Mouse (Mus musculus) limb, embryonic 11.5 days (tissue): ENCODE measurements around the gene Creb3l2. TPM values are rescaled to one million over a fixed set of nuclear protein-coding genes. Genes with fewer than 3 reads are reported as not detected.
A peak's percentile ranks its signal among the peaks of the same experiment; 100 is the strongest.

ENCODE experiments used
- ATAC-seq: fragments of 200-750 bp; cut with Nextera tagmentation; 2 replicates; pipeline ENCODE4 v1.8.0; 2017; ENCODE audit warnings: low read depth; ENCODE audit not compliant: insufficient number of reproducible peaks, low FRiP score, low TSS enrichment
- DNase-seq: peaks from one replicate; pipeline ENCODE4 v3.0.0-alpha.2; 2015; ENCODE audit warnings: low spot score
- H3K27ac ChIP-seq: fragments of 300-500 bp; sonication (generic); replicated peaks from 2 replicates; pipeline ENCODE4 v1.5.1; 2014; ENCODE audit warnings: low read depth, mild to moderate bottlenecking, low read length
- H3K27me3 ChIP-seq: fragments of 300-500 bp; sonication (generic); 2 replicates; pipeline ENCODE4 v1.6.1; 2014; ENCODE audit warnings: mild to moderate bottlenecking, low read length, mixed read lengths; ENCODE audit not compliant: control insufficient read depth, insufficient read depth
- H3K36me3 ChIP-seq: fragments of 300-500 bp; sonication (generic); 2 replicates; pipeline ENCODE4 v1.6.1; 2014; ENCODE audit warnings: mild to moderate bottlenecking, low read length, moderate library complexity, mixed read lengths; ENCODE audit not compliant: control insufficient read depth, insufficient read depth
- H3K4me1 ChIP-seq: fragments of 300-500 bp; sonication (generic); 2 replicates; pipeline ENCODE4 v1.6.1; 2014; ENCODE audit warnings: low read length, mixed read lengths; ENCODE audit not compliant: control insufficient read depth, insufficient read depth
- H3K4me2 ChIP-seq: fragments of 300-500 bp; sonication (generic); 2 replicates; pipeline ENCODE4 v1.6.1; 2014; ENCODE audit warnings: low read depth, mild to moderate bottlenecking, moderate library complexity; ENCODE audit not compliant: severe bottlenecking
- H3K4me3 ChIP-seq: fragments of 300-500 bp; sonication (generic); 2 replicates; pipeline ENCODE4 v1.5.1; 2014; ENCODE audit warnings: low read depth, low read length
- H3K9ac ChIP-seq: fragments of 300-500 bp; sonication (generic); 2 replicates; pipeline ENCODE4 v1.6.1; 2014; ENCODE audit warnings: mild to moderate bottlenecking, low read length
- H3K9me3 ChIP-seq: fragments of 300-500 bp; sonication (generic); 2 replicates; pipeline ENCODE4 v1.6.1; 2016; ENCODE audit warnings: low read length; ENCODE audit not compliant: control insufficient read depth
- WGBS: fragments of 180-500 bp; shearing (Covaris S2); extraction: QIAGEN DNeasy Blood & Tissue Kit; methylation state at CpG from one replicate; pipeline ENCODE4 v1.1.7; 2014; 5-methylcytosine and 5-hydroxymethylcytosine counted together
- polyA plus RNA-seq: library from polyadenylated mRNA; unstranded; fragments of >200 nt; fragmentation: Nextera tagmentation; extraction: Ambion mirVana; gene quantifications from 2 replicates; pipeline ENCODE4 v1.2.1, GENCODE M21; 2014

The Creb3l2 gene
- polyA plus RNA-seq, 1 experiment from 2014 or later, result 25.2 TPM

- Histone ChIP-seq H3K9ac (no peak overlapping the region), H3K4me1 (no peaks in the 10 kb centered on the region), H3K4me2 (no peak overlapping the region), H3K4me3 (no peak overlapping the region), H3K27ac (no peak overlapping the region), H3K27me3 (no peaks in the 10 kb centered on the region), H3K9me3 (no peaks in the 10 kb centered on the region), H3K36me3 (no peaks in the 10 kb centered on the region)
- ATAC-seq, result no peak
- WGBS, result 56% methylated on average over 5 of the region's 5 CpGs
- DNase-seq, result no peak
Observed at GRCm38 (mm10) chr6:37455540-37455939, 13.6 kb upstream of the Creb3l2 start.

GRCm38 (mm10) chr6:37453047-37453446, 11.1 kb upstream of the Creb3l2 start:
- Histone ChIP-seq H3K36me3 (no peaks in the 10 kb centered on the region), H3K4me1 (no peaks in the 10 kb centered on the region), H3K27me3 (no peaks in the 10 kb centered on the region), H3K9me3 (no peaks in the 10 kb centered on the region), H3K27ac (no peak overlapping the region), H3K9ac (no peak overlapping the region), H3K4me2 (no peak overlapping the region), H3K4me3 (no peak overlapping the region)
- DNase-seq (no peak), ATAC-seq (no peak)
- WGBS, result 74% methylated on average over 4 of the region's 4 CpGs

GRCm38 (mm10) chr6:37451664-37452063, 9.7 kb upstream of the Creb3l2 start:
- Histone ChIP-seq H3K36me3 (no peaks in the 10 kb centered on the region), H3K27me3 (no peaks in the 10 kb centered on the region), H3K9me3 (no peaks in the 10 kb centered on the region), H3K9ac (no peak overlapping the region), H3K27ac (no peak overlapping the region), H3K4me3 (no peak overlapping the region), H3K4me2 (no peak overlapping the region), H3K4me1 (no peaks in the 10 kb centered on the region)
- WGBS, result 61% methylated on average over 4 of the region's 4 CpGs
- DNase-seq (no peak), ATAC-seq (no peak)

GRCm38 (mm10) chr6:37447704-37448466, 5.9 kb upstream of the Creb3l2 start:
- Histone ChIP-seq H3K9ac (no peak overlapping the region), H3K27ac (no peak overlapping the region), H3K4me2 (no peak overlapping the region), H3K4me3 (no peak overlapping the region), H3K27me3 (no peaks in the 10 kb centered on the region), H3K36me3 (no peaks in the 10 kb centered on the region), H3K9me3 (no peaks in the 10 kb centered on the region), H3K4me1 (no peaks in the 10 kb centered on the region)
- ATAC-seq (peak; percentile 76), DNase-seq (peak; percentile 85)
- WGBS, result 29% methylated on average over 10 of the region's 10 CpGs

GRCm38 (mm10) chr6:37442781-37443180, 835 bp upstream of the Creb3l2 start:
- WGBS, result 48% methylated on average over 4 of the region's 4 CpGs
- H3K36me3 ChIP-seq, result no peaks in the 10 kb centered on the region
- H3K9ac ChIP-seq, result peak overlapping the region; percentile 35; the same call in 1 of the 2 replicates
- no peaks in the 10 kb centered on the region for H3K4me1 ChIP-seq
- H3K4me3 ChIP-seq, result peak overlapping the region; percentile 32
- no peaks in the 10 kb centered on the region for H3K9me3 ChIP-seq
- H3K4me2 ChIP-seq, result peak overlapping the region; percentile 40; the same call in 1 of the 2 replicates
- DNase-seq (peak; percentile 31), ATAC-seq (no peak)
- no peaks in the 10 kb centered on the region for H3K27me3 ChIP-seq
- 0 out of 2 replicates have a peak overlapping the region, but pooled peaks have one; percentile 30 for H3K27ac ChIP-seq

GRCm38 (mm10) chr6:37441251-37442011, 515 bp downstream of the Creb3l2 start:
- H3K4me2 ChIP-seq, result peak overlapping the region; percentile 72
- H3K4me1 ChIP-seq, result no peaks in the 10 kb centered on the region
- H3K36me3 ChIP-seq, result no peaks in the 10 kb centered on the region
- H3K27me3 ChIP-seq, result no peaks in the 10 kb centered on the region
- no peaks in the 10 kb centered on the region for H3K9me3 ChIP-seq
- peak overlapping the region; percentile 89 for H3K27ac ChIP-seq
- ATAC-seq (peak; percentile 32), DNase-seq (peak; percentile 69)
- peak overlapping the region; percentile 97 for H3K4me3 ChIP-seq
- under 1% methylated on average over 40 of the region's 40 CpGs for WGBS
- peak overlapping the region; percentile 85 for H3K9ac ChIP-seq

- DNase-seq (peak; percentile 56), ATAC-seq (no peak)
- Histone ChIP-seq H3K9me3 (no peaks in the 10 kb centered on the region), H3K27me3 (no peaks in the 10 kb centered on the region), H3K27ac (peak overlapping the region; percentile 88), H3K4me3 (peak overlapping the region; percentile 97), H3K9ac (peak overlapping the region; percentile 85), H3K36me3 (no peaks in the 10 kb centered on the region), H3K4me1 (no peaks in the 10 kb centered on the region), H3K4me2 (peak overlapping the region; percentile 72)
- 5% methylated on average over 12 of the region's 12 CpGs for WGBS
Observed at GRCm38 (mm10) chr6:37440491-37441250, 1.3 kb downstream of the Creb3l2 start.
